Mouse (Mus musculus) liver, postnatal 0 days (tissue): Measurements from ENCODE around the gene Pdzrn3.

Experiments used
- CTCF ChIP-seq: sonication (generic); IDR thresholded peaks from 2 replicates; pipeline ENCODE4 v1.5.1; 2016; ENCODE audit warnings: antibody characterized with exemption, low read depth
- EP300 ChIP-seq: IDR thresholded peaks from 2 replicates; pipeline ENCODE4 v1.6.1; 2016; ENCODE audit warnings: antibody characterized with exemption, low read depth, mild to moderate bottlenecking

DNA sequence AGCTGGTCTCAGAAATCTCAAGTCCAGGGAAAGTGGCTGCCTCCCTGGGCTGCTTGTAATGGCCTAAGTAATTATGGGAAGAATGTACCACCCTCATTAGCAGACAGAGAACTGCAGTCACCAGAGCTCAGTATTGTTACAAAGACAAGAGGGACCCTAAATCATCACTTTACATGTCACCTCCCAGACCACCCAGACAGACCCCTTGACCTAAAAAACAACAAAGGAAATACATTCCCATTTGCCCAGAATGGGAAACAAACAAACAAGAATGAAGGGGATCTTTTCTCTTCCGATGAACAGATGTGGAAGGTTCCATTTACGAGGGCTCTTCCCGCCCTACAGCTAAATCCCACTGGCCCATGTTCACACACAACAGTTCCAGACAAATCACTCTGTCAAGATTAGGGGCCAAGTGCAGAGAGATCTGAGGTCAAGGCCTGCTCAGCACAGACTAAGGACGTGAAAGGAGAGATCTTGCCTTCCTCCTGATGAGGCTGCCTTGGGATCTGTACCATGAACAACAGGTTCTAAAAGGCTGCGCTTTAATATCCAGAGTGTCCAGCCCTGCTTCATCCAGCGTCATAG, 93.2 kb downstream of the Pdzrn3 start:
- TF ChIP-seq EP300 (no peak), CTCF (no peak)
